Mouse (Mus musculus) MEL (cell line): ENCODE measurements at regions not wholly inside any gene's neighbourhood (a gene's known extent, or its start where the extent isn't known, plus 50 kb on each side); places are given as distances from the start of the nearest gene placed in this dataset.

Experiments
- DNase-seq: peaks from one replicate; pipeline ENCODE4 v3.0.0; 2011; ENCODE audit warnings: low read depth, low spot score
- H3K27ac ChIP-seq: 2 replicates; pipeline ENCODE4 v1.5.1; 2012; ENCODE audit warnings: low read depth, mild to moderate bottlenecking, control low read depth, low read length, moderate library complexity; ENCODE audit not compliant: control insufficient read depth
- H3K27me3 ChIP-seq, 2 experiments: fragments of 150-350 bp in 1 of 2; sonication (generic) in 1 of 2; 2 replicates each; pipeline ENCODE4 v1.6.1; 2012; ENCODE audit warnings: low read length in 2 of 2, mild to moderate bottlenecking in 2 of 2, improper control_type of control experiment in 1 of 2, moderate library complexity in 1 of 2; ENCODE audit not compliant: insufficient read depth in 2 of 2, control insufficient read depth in 1 of 2
- H3K36me3 ChIP-seq, 2 experiments: 2 replicates each; pipeline ENCODE4 v1.6.1; 2012 to 2014; ENCODE audit warnings: low read length in 2 of 2, improper control_type of control experiment in 1 of 2, inconsistent platforms in 1 of 2, mild to moderate bottlenecking in 1 of 2; ENCODE audit not compliant: insufficient read depth in 2 of 2, control insufficient read depth in 1 of 2
- H3K4me1 ChIP-seq, 2 experiments: fragments of 150-350 bp in 1 of 2; sonication (generic) in 1 of 2; 2 replicates each; pipeline ENCODE4 v1.6.1; 2012; ENCODE audit warnings: low read length in 2 of 2, improper control_type of control experiment in 1 of 2, mild to moderate bottlenecking in 1 of 2; ENCODE audit not compliant: insufficient read depth in 2 of 2, control insufficient read depth in 1 of 2
- H3K4me3 ChIP-seq, 2 experiments: fragments of 150-350 bp in 1 of 2; sonication (generic) in 1 of 2; 2 replicates each; pipeline ENCODE4 v1.5.1; 2012; ENCODE audit warnings: low read depth in 2 of 2, low read length in 2 of 2, mild to moderate bottlenecking in 2 of 2, moderate library complexity in 2 of 2, control low read depth in 1 of 2, improper control_type of control experiment in 1 of 2; ENCODE audit not compliant: control insufficient read depth in 1 of 2, insufficient read depth in 1 of 2
- H3K79me2 ChIP-seq: 2 replicates; pipeline ENCODE4 v1.6.1; 2012; ENCODE audit warnings: mild to moderate bottlenecking, low read length, moderate library complexity; ENCODE audit not compliant: control insufficient read depth, poor library complexity, insufficient read depth
- H3K9ac ChIP-seq: 2 replicates; pipeline ENCODE4 v1.6.1; 2012; ENCODE audit warnings: low read depth, mild to moderate bottlenecking, control low read depth, low read length, moderate library complexity; ENCODE audit not compliant: control insufficient read depth, poor library complexity, severe bottlenecking
- H3K9me3 ChIP-seq: fragments of 150-350 bp; sonication (generic); replicated peaks from 2 replicates; pipeline ENCODE4 v1.6.1; 2012; ENCODE audit warnings: mild to moderate bottlenecking, low read length, improper control_type of control experiment, moderate library complexity; ENCODE audit not compliant: insufficient read depth
- CHD2 ChIP-seq: IDR thresholded peaks from 2 replicates; pipeline ENCODE4 v1.6.1; 2011; ENCODE audit warnings: low read length, improper control_type of control experiment
- E2F4 ChIP-seq: IDR thresholded peaks from 2 replicates; pipeline ENCODE4 v1.6.1; 2011; ENCODE audit warnings: low read depth, low read length, improper control_type of control experiment, borderline replicate concordance
- MAX ChIP-seq: IDR thresholded peaks from 2 replicates; pipeline ENCODE4 v1.6.1; 2011; ENCODE audit warnings: low read length, improper control_type of control experiment
- MEF2A ChIP-seq: IDR thresholded peaks from 2 replicates; pipeline ENCODE4 v1.6.1; 2014; ENCODE audit warnings: low read depth, mild to moderate bottlenecking, inconsistent platforms, low read length, improper control_type of control experiment; ENCODE audit not compliant: poor library complexity, insufficient replicate concordance, severe bottlenecking; ENCODE audit errors: extremely low read depth
- MYC ChIP-seq: IDR thresholded peaks from 2 replicates; pipeline ENCODE4 v1.6.1; 2011; ENCODE audit warnings: low read depth, mild to moderate bottlenecking, low read length, improper control_type of control experiment, moderate library complexity
- NELFE ChIP-seq: IDR thresholded peaks from 2 replicates; pipeline ENCODE4 v1.6.1; 2011; ENCODE audit warnings: low read depth, low read length, improper control_type of control experiment
- POLR2AphosphoS5 ChIP-seq: IDR thresholded peaks from 2 replicates; pipeline ENCODE4 v1.6.1; 2012; ENCODE audit warnings: low read depth, borderline replicate concordance, mild to moderate bottlenecking, inconsistent platforms, low read length, moderate library complexity, mixed read lengths
- RAD21 ChIP-seq: IDR thresholded peaks from 2 replicates; pipeline ENCODE4 v1.6.1; 2011; ENCODE audit warnings: mild to moderate bottlenecking, low read depth, low read length, improper control_type of control experiment
- RCOR1 ChIP-seq: IDR thresholded peaks from 2 replicates; pipeline ENCODE4 v1.6.1; 2012; ENCODE audit warnings: low read depth, mild to moderate bottlenecking, inconsistent platforms, low read length, improper control_type of control experiment
- SIN3A ChIP-seq: IDR thresholded peaks from 2 replicates; pipeline ENCODE4 v1.6.1; 2012; ENCODE audit warnings: low read length, improper control_type of control experiment, inconsistent platforms
- TBP ChIP-seq: IDR thresholded peaks from 2 replicates; pipeline ENCODE4 v1.8.0; 2011; ENCODE audit warnings: low read depth, low read length, improper control_type of control experiment
- TCF12 ChIP-seq: IDR thresholded peaks from 2 replicates; pipeline ENCODE4 v1.6.1; 2014; ENCODE audit warnings: low read depth, mild to moderate bottlenecking, inconsistent platforms, low read length, improper control_type of control experiment, moderate library complexity
- ZKSCAN1 ChIP-seq: IDR thresholded peaks from 2 replicates; pipeline ENCODE4 v1.6.1; 2012; ENCODE audit warnings: low read depth, mild to moderate bottlenecking, inconsistent platforms, low read length, improper control_type of control experiment, moderate library complexity

- Histone ChIP-seq H3K79me2 (no peaks in the 10 kb centered on the region), H3K4me3 (no peak overlapping the region), H3K27me3 (no peaks in the 10 kb centered on the region), H3K9me3 (no peaks in the 10 kb centered on the region), H3K36me3 (no peaks in the 10 kb centered on the region), H3K9ac (no peak overlapping the region), H3K4me1 (no peaks in the 10 kb centered on the region), H3K27ac (no peak overlapping the region)
- no peak for DNase-seq
- TF ChIP-seq E2F4 (no peak), MAX (no peak), POLR2AphosphoS5 (no peak), SIN3A (no peak)
Observed at GRCm38 (mm10) chr2:178685211-178685610, 254.9 kb downstream of the Cdh26 start.

GRCm38 (mm10) chr2:178686167-178686601 lies 255.9 kb downstream of the Cdh26 start:
- Histone ChIP-seq H3K27ac (no peak overlapping the region), H3K27me3 (no peaks in the 10 kb centered on the region), H3K9ac (no peak overlapping the region), H3K36me3 (no peaks in the 10 kb centered on the region), H3K4me1 (no peaks in the 10 kb centered on the region), H3K79me2 (no peaks in the 10 kb centered on the region), H3K4me3 (no peak overlapping the region), H3K9me3 (no peaks in the 10 kb centered on the region)
- no peak for DNase-seq
- TF ChIP-seq ZKSCAN1 (no peak), TBP (no peak), POLR2AphosphoS5 (no peak), MAX (no peak), TCF12 (no peak), RCOR1 (no peak), MEF2A (no peak), NELFE (no peak), MYC (no peak), CHD2 (no peak)

GRCm38 (mm10) chr2:178688586-178688985 lies 258.3 kb downstream of the Cdh26 start:
- no peaks in the 10 kb centered on the region for H3K9me3 ChIP-seq
- H3K4me3 ChIP-seq = no peak overlapping the region

More at GRCm38 (mm10) chr2:178688586-178688985, 258.3 kb downstream of the Cdh26 start:
- no peak overlapping the region for H3K27ac ChIP-seq
- H3K9ac ChIP-seq = no peak overlapping the region
- no peaks in the 10 kb centered on the region for H3K36me3 ChIP-seq
- no peaks in the 10 kb centered on the region for H3K4me1 ChIP-seq
- no peaks in the 10 kb centered on the region for H3K79me2 ChIP-seq
- DNase-seq = no peak
- no peaks in the 10 kb centered on the region for H3K27me3 ChIP-seq
- no peak for TF ChIP-seq RAD21
